Mouse (Mus musculus) hindbrain, embryonic 14.5 days (tissue): Measurements from ENCODE around the gene Ercc2. TPM values are rescaled to one million over a fixed set of nuclear protein-coding genes. Genes with fewer than 3 reads are reported as not detected.

Experiments used
- ATAC-seq: fragments of 200-750 bp; cut with Nextera tagmentation; 2 replicates; pipeline ENCODE4 v1.8.0; 2017; ENCODE audit warnings: moderate number of reproducible peaks, mild to moderate bottlenecking, moderate TSS enrichment, moderate library complexity; ENCODE audit not compliant: low FRiP score
- DNase-seq: peaks from one replicate; pipeline ENCODE4 v3.0.0-alpha.2; 2015; ENCODE audit warnings: low spot score
- H3K27ac ChIP-seq: fragments of 300-500 bp; sonication (generic); 2 replicates; pipeline ENCODE4 v1.5.1; 2014; ENCODE audit warnings: mild to moderate bottlenecking, moderate library complexity
- H3K27me3 ChIP-seq: fragments of 300-500 bp; sonication (generic); 2 replicates; pipeline ENCODE4 v1.6.1; 2014; ENCODE audit warnings: mild to moderate bottlenecking, low read length, mixed read lengths; ENCODE audit not compliant: control insufficient read depth, insufficient read depth
- H3K36me3 ChIP-seq: fragments of 300-500 bp; sonication (generic); replicated peaks from 2 replicates; pipeline ENCODE4 v1.6.1; 2014; ENCODE audit not compliant: control insufficient read depth, insufficient read depth
- H3K4me1 ChIP-seq: fragments of 300-500 bp; sonication (generic); replicated peaks from 2 replicates; pipeline ENCODE4 v1.6.1; 2014; ENCODE audit warnings: antibody characterized with exemption, low read length, mixed read lengths; ENCODE audit not compliant: control insufficient read depth, insufficient read depth
- H3K4me2 ChIP-seq: fragments of 300-500 bp; sonication (generic); replicated peaks from 2 replicates; pipeline ENCODE4 v1.6.1; 2014; ENCODE audit warnings: mild to moderate bottlenecking, moderate library complexity
- H3K4me3 ChIP-seq: fragments of 300-500 bp; sonication (generic); replicated peaks from 2 replicates; pipeline ENCODE4 v1.5.1; 2014; ENCODE audit warnings: mild to moderate bottlenecking, low read length
- H3K9ac ChIP-seq: fragments of 300-500 bp; sonication (generic); 2 replicates; pipeline ENCODE4 v1.6.1; 2014
- H3K9me3 ChIP-seq: fragments of 300-500 bp; sonication (generic); 2 replicates; pipeline ENCODE4 v1.6.1; 2016; ENCODE audit warnings: low read length; ENCODE audit not compliant: control insufficient read depth
- WGBS: fragments of 180-500 bp; shearing (Covaris S2); extraction: QIAGEN DNeasy Blood & Tissue Kit; methylation state at CpG from one replicate; pipeline ENCODE4 v1.1.7; 2014; 5-methylcytosine and 5-hydroxymethylcytosine counted together
- polyA plus RNA-seq: library from polyadenylated mRNA; unstranded; fragments of >200 nt; fragmentation: Nextera tagmentation; extraction: Ambion mirVana; gene quantifications from 2 replicates; pipeline ENCODE4 v1.2.1, GENCODE M21; 2014

Ercc2 gene
- polyA plus RNA-seq, 1 experiment from 2014 or later, result 16.5 TPM

- Histone ChIP-seq H3K36me3 (no peaks in the 10 kb centered on the region), H3K9me3 (no peaks in the 10 kb centered on the region), H3K4me1 (no peaks in the 10 kb centered on the region), H3K27ac (no peak overlapping the region), H3K9ac (peak overlapping the region; percentile 63), H3K4me2 (peak overlapping the region; percentile 65), H3K27me3 (no peaks in the 10 kb centered on the region), H3K4me3 (peak overlapping the region; percentile 37)
- peak; percentile 78 for DNase-seq
- ATAC-seq, result peak; percentile 85
- WGBS, result 14% methylated on average over 44 of the region's 46 CpGs
These were observed 11.9 kb upstream of the Ercc2 start for GRCm38 (mm10) chr7:19369823-19370425.

GRCm38 (mm10) chr7:19373367-19373766 is 8.4 kb upstream of the Ercc2 start:
- no peaks in the 10 kb centered on the region for H3K4me1 ChIP-seq
- no peak for ATAC-seq
- H3K9me3 ChIP-seq, result no peaks in the 10 kb centered on the region
- H3K36me3 ChIP-seq, result no peaks in the 10 kb centered on the region
- no peak overlapping the region for H3K9ac ChIP-seq
- no peak overlapping the region for H3K27ac ChIP-seq
- no peaks in the 10 kb centered on the region for H3K27me3 ChIP-seq
- no peak overlapping the region for H3K4me3 ChIP-seq
- 84% methylated on average over 2 of the region's 2 CpGs for WGBS
- peak; percentile 30 for DNase-seq
- H3K4me2 ChIP-seq, result no peak overlapping the region

- Histone ChIP-seq H3K4me3 (no peak overlapping the region), H3K4me1 (no peaks in the 10 kb centered on the region), H3K4me2 (no peak overlapping the region), H3K9ac (no peak overlapping the region), H3K36me3 (no peaks in the 10 kb centered on the region), H3K9me3 (no peaks in the 10 kb centered on the region), H3K27ac (no peak overlapping the region), H3K27me3 (no peaks in the 10 kb centered on the region)
- DNase-seq (no peak), ATAC-seq (no peak; the same call in 1 of the 2 replicates)
- 81% methylated on average over 18 of the region's 18 CpGs for WGBS
These were observed 6.4 kb upstream of the Ercc2 start for GRCm38 (mm10) chr7:19375368-19375767.

GRCm38 (mm10) chr7:19376019-19376418 is 5.8 kb upstream of the Ercc2 start:
- WGBS, result 92% methylated on average over 4 of the region's 4 CpGs
- ATAC-seq (no peak), DNase-seq (no peak)
- no peaks in the 10 kb centered on the region for H3K36me3 ChIP-seq
- no peaks in the 10 kb centered on the region for H3K4me1 ChIP-seq
- no peak overlapping the region for H3K4me2 ChIP-seq
- no peak overlapping the region for H3K4me3 ChIP-seq
- no peaks in the 10 kb centered on the region for H3K9me3 ChIP-seq
- no peak overlapping the region for H3K9ac ChIP-seq
- no peak overlapping the region for H3K27ac ChIP-seq
- H3K27me3 ChIP-seq, result no peaks in the 10 kb centered on the region

GRCm38 (mm10) chr7:19378049-19378448 is 3.8 kb upstream of the Ercc2 start:
- 73% methylated on average over 8 of the region's 8 CpGs for WGBS

GRCm38 (mm10) chr7:19382166-19382541 is 344 bp downstream of the Ercc2 start:
- Histone ChIP-seq H3K4me3 (peak overlapping the region; percentile 89), H3K27ac (peak overlapping the region; percentile 76; the same call in 1 of the 2 replicates), H3K9ac (peak overlapping the region; percentile 86), H3K4me1 (peaks cover 11% of the 10 kb centered on the region), H3K9me3 (no peaks in the 10 kb centered on the region), H3K4me2 (peak overlapping the region; percentile 93), H3K27me3 (no peaks in the 10 kb centered on the region), H3K36me3 (peaks cover 30% of the 10 kb centered on the region)
- no peak for DNase-seq
- ATAC-seq, result peak; percentile 62
- under 1% methylated on average over 22 of the region's 37 CpGs for WGBS

More at GRCm38 (mm10) chr7:19378049-19378448, 3.8 kb upstream of the Ercc2 start:
- no peak overlapping the region for H3K4me3 ChIP-seq
- DNase-seq (no peak), ATAC-seq (no peak)
- no peaks in the 10 kb centered on the region for H3K9me3 ChIP-seq
- no peak overlapping the region for H3K9ac ChIP-seq
- no peaks in the 10 kb centered on the region for H3K27me3 ChIP-seq
- no peak overlapping the region for H3K4me2 ChIP-seq
- H3K27ac ChIP-seq, result no peak overlapping the region
- H3K36me3 ChIP-seq, result no peaks in the 10 kb centered on the region
- H3K4me1 ChIP-seq, result peaks cover 6% of the 10 kb centered on the region

GRCm38 (mm10) chr7:19383708-19384107 is 1.9 kb downstream of the Ercc2 start:
- Histone ChIP-seq H3K4me1 (peaks cover 11% of the 10 kb centered on the region), H3K9ac (0 out of 2 replicates have a peak overlapping the region, but pooled peaks have one; percentile 86), H3K4me2 (no peak overlapping the region), H3K27me3 (no peaks in the 10 kb centered on the region), H3K27ac (no peak overlapping the region), H3K9me3 (no peaks in the 10 kb centered on the region), H3K4me3 (no peak overlapping the region), H3K36me3 (peaks cover 44% of the 10 kb centered on the region)
- ATAC-seq (no peak), DNase-seq (no peak)
- WGBS, result 89% methylated on average over 9 of the region's 9 CpGs

GRCm38 (mm10) chr7:19388699-19389413 is 7.0 kb downstream of the Ercc2 start:
- Histone ChIP-seq H3K36me3 (peaks cover 96% of the 10 kb centered on the region), H3K9me3 (no peaks in the 10 kb centered on the region), H3K27ac (0 out of 2 replicates have a peak overlapping the region, but pooled peaks have one; percentile 46), H3K4me2 (no peak overlapping the region), H3K4me1 (no peaks in the 10 kb centered on the region), H3K27me3 (no peaks in the 10 kb centered on the region), H3K4me3 (no peak overlapping the region), H3K9ac (no peak overlapping the region)
- DNase-seq, result no peak
- WGBS, result 53% methylated on average over 10 of the region's 10 CpGs
- ATAC-seq, result no peak

GRCm38 (mm10) chr7:19394484-19394883 is 12.7 kb downstream of the Ercc2 start:
- H3K9ac ChIP-seq, result no peak overlapping the region
- H3K27ac ChIP-seq, result no peak overlapping the region
- peaks cover 6% of the 10 kb centered on the region for H3K27me3 ChIP-seq
- H3K4me1 ChIP-seq, result no peaks in the 10 kb centered on the region; the same call in 1 of the 2 replicates
- no peak for DNase-seq
- H3K9me3 ChIP-seq, result no peaks in the 10 kb centered on the region
- H3K4me3 ChIP-seq, result no peak overlapping the region
- no peak overlapping the region for H3K4me2 ChIP-seq
- no peak for ATAC-seq
- peaks cover 64% of the 10 kb centered on the region for H3K36me3 ChIP-seq
- WGBS, result 93% methylated on average over 8 of the region's 8 CpGs
